In genomic region chr1:88306543-88306942, GRCm38 (mm10) we compare ENCODE assay signal across 15 mouse cellular contexts. TPM values are rescaled to one million over a fixed set of nuclear protein-coding genes. Genes with fewer than 3 reads are reported as not detected.
A peak's percentile ranks its signal among the peaks of the same experiment; 100 is the strongest.
DNase-seq lines count a peak whose midpoint lies in the region; ATAC-seq and TF ChIP-seq lines count a peak whose summit lies in the region.
"Had no signal": no experiment of that assay in that cellular context is flagged by ENCODE, and none has a peak within 500 bp of the region (broad histone marks: within the 10 kb centered on the region; RNA-seq: fewer than 3 reads in every experiment).

No protein-coding gene starts in this region.

- TF ChIP-seq EP300 in liver, postnatal 0 days (IDR thresholded peaks at IDR 0.05; ENCODE audit: low read depth), result no peak

- no peak for TF ChIP-seq CTCF in liver, adult 2 months (IDR thresholded peaks at IDR 0.05; ENCODE audit: low read depth, low read length)
- no peak for TF ChIP-seq CTCF in liver, postnatal 0 days (IDR thresholded peaks at IDR 0.05; ENCODE audit: low read depth)

- H3K79me2 ChIP-seq in liver, adult 2 months (ENCODE audit: control insufficient read depth, insufficient read depth, low read length), result no peaks in the 10 kb centered on the region

- H3K4me2 ChIP-seq in liver, postnatal 0 days (ENCODE audit: low read depth, low read length), result no peak overlapping the region
- H3K4me2 ChIP-seq: neural tube, embryonic 12.5 days had no signal

- H3K4me3 ChIP-seq in liver, adult 2 months (ENCODE audit: insufficient read depth, low read depth, low read length), result no peak overlapping the region
- no peak overlapping the region for H3K4me3 ChIP-seq in liver, postnatal 0 days (ENCODE audit: low read depth, low read length)
- no peak overlapping the region for H3K4me3 ChIP-seq in embryonic facial prominence, embryonic 10.5 days
- H3K4me3 ChIP-seq: neural tube, embryonic 12.5 days had no signal

- ATAC-seq in liver, postnatal 0 days, result no peak

- H3K27ac ChIP-seq in liver, adult 2 months (replicated peaks; ENCODE audit: insufficient read depth, low read depth, low read length), result no peak overlapping the region
- no peak overlapping the region for H3K27ac ChIP-seq in liver, postnatal 0 days (ENCODE audit: low read depth)
- H3K27ac ChIP-seq in embryonic facial prominence, embryonic 10.5 days (replicated peaks), result no peak overlapping the region
- H3K27ac ChIP-seq: neural tube, embryonic 12.5 days had no signal

- H3K27me3 ChIP-seq in liver, adult 2 months (ENCODE audit: control insufficient read depth, insufficient read depth, low read length), result no peaks in the 10 kb centered on the region
- no peaks in the 10 kb centered on the region for H3K27me3 ChIP-seq in liver, postnatal 0 days (ENCODE audit: insufficient read depth, low read length)
- H3K27me3 ChIP-seq in embryonic facial prominence, embryonic 10.5 days (replicated peaks; ENCODE audit: low read depth, poor library complexity, severe bottlenecking), result no peaks in the 10 kb centered on the region
- H3K27me3 ChIP-seq: neural tube, embryonic 12.5 days had no signal

- no peaks in the 10 kb centered on the region for H3K36me3 ChIP-seq in liver, adult 2 months (ENCODE audit: control insufficient read depth, insufficient read depth, low read length)
- no peaks in the 10 kb centered on the region for H3K36me3 ChIP-seq in liver, postnatal 0 days (replicated peaks; ENCODE audit: insufficient read depth, low read length)
- H3K36me3 ChIP-seq in embryonic facial prominence, embryonic 10.5 days (replicated peaks), result no peaks in the 10 kb centered on the region
- H3K36me3 ChIP-seq: neural tube, embryonic 12.5 days had no signal

- H3K9ac ChIP-seq in liver, adult 2 months (ENCODE audit: low read depth, low read length), result no peak overlapping the region
- no peak overlapping the region for H3K9ac ChIP-seq in liver, postnatal 0 days (replicated peaks)
- H3K9ac ChIP-seq: neural tube, embryonic 12.5 days had no signal

- no peak for TF ChIP-seq POLR2A in liver, adult 2 months (IDR thresholded peaks at IDR 0.05; ENCODE audit: extremely low read depth, insufficient read depth, low read length)

- H3K9me3 ChIP-seq in liver, postnatal 0 days (ENCODE audit: low read length), result peaks cover 11% of the 10 kb centered on the region
- peaks cover 88% of the 10 kb centered on the region for H3K9me3 ChIP-seq in embryonic facial prominence, embryonic 10.5 days

- DNase-seq in liver, adult 2 months (ENCODE audit: extremely low read depth, low read depth, low spot score), result peak; percentile 5
- DNase-seq in liver, postnatal 0 days, result no peak
- DNase-seq in Muller cell, postnatal 12 days (ENCODE audit: inconsistent ontology term), result peak; percentile 17
- peak; percentile 11 for DNase-seq in embryonic facial prominence, embryonic 10.5 days (ENCODE audit: low spot score)
- DNase-seq in naive thymus-derived CD4-positive, alpha-beta T cell, adult 2 months (ENCODE audit: low read depth), result peak; percentile 2
- DNase-seq in right cerebral cortex, postnatal 10 days (ENCODE audit: low spot score in 2 of 2), result no peak
- DNase-seq in adrenal gland, adult 18-20 months (ENCODE audit: low spot score in 2 of 2), result no peak
- DNase-seq: cerebellum, postnatal 10 days; gastrocnemius, postnatal 10 days; kidney, adult 11 months had no signal

- WGBS in liver, adult 2 months, result 66% methylated on average over 1 of the region's 1 CpGs
- 50% methylated on average over 1 of the region's 1 CpGs for WGBS in liver, postnatal 0 days (ENCODE audit: insufficient replicate concordance)
- 66% methylated on average over 1 of the region's 1 CpGs for WGBS in embryonic facial prominence, embryonic 10.5 days

- no peaks in the 10 kb centered on the region for H3K4me1 ChIP-seq in liver, adult 2 months (ENCODE audit: control insufficient read depth, insufficient read depth, low read length)
- no peaks in the 10 kb centered on the region for H3K4me1 ChIP-seq in liver, postnatal 0 days (ENCODE audit: insufficient read depth)
- no peaks in the 10 kb centered on the region for H3K4me1 ChIP-seq in embryonic facial prominence, embryonic 10.5 days
- H3K4me1 ChIP-seq: neural tube, embryonic 12.5 days had no signal

RNA-seq across cellular contexts. Expression of gene Trpm8, which starts 29.1 kb away (rescaled TPM):
- total RNA-seq in liver, adult 2 months (2014; rRNA removed), result under 0.01 TPM in 2 replicates
- polyA plus RNA-seq in liver, adult 2 months (2012; rRNA removed), result 0.01 and 0.02 TPM in 2 replicates
- polyA plus RNA-seq in liver, postnatal 0 days (2015; fragmentation: Nextera tagmentation; extraction: Ambion mirVana), result not detected in 2 replicates
- not detected in 2 replicates for polyA plus RNA-seq in embryonic facial prominence, embryonic 10.5 days (2016; fragmentation: Nextera tagmentation; extraction: Ambion mirVana)
- total RNA-seq in adrenal gland, adult 18-20 months (2021), result not detected
- total RNA-seq: gastrocnemius, postnatal 10 days; megakaryocyte, adult 5-6 weeks had no signal
- polyA plus RNA-seq: heart, embryonic 16.5 days; liver, embryonic 16.5 days; neural tube, embryonic 12.5 days; stomach, embryonic 14.5 days had no signal

RNA-seq across cellular contexts. Expression of gene Hjurp, which starts 29.1 kb away (rescaled TPM):
- 78.7 and 90.1 TPM in 2 replicates for total RNA-seq in liver, adult 2 months (2014; rRNA removed)
- 31.4 and 32.8 TPM in 2 replicates for polyA plus RNA-seq in liver, adult 2 months (2012; rRNA removed)
- polyA plus RNA-seq in liver, postnatal 0 days (2015; fragmentation: Nextera tagmentation; extraction: Ambion mirVana), result 31.4 and 37.0 TPM in 2 replicates
- 219 and 220 TPM in 2 replicates for polyA plus RNA-seq in embryonic facial prominence, embryonic 10.5 days (2016; fragmentation: Nextera tagmentation; extraction: Ambion mirVana)
- 10 to 100 TPM; 21.7 to 27.4 TPM for total RNA-seq in adrenal gland, adult 18-20 months (2021)

Comparison
In these comparisons a context has a peak if more than half of its experiments do, and no peak if none do; other contexts are left out.
1. DNase-seq: peak in liver, adult 2 months (single experiment), Muller cell, postnatal 12 days (single experiment), embryonic facial prominence, embryonic 10.5 days (single experiment) and naive thymus-derived CD4-positive, alpha-beta T cell, adult 2 months (single experiment); none in liver, postnatal 0 days (single experiment), right cerebral cortex, postnatal 10 days (0 of 2) and adrenal gland, adult 18-20 months (0 of 2).